Comparison of ENCODE assay signal across 10 mouse cellular contexts in genomic region chrX:11797870-11798269, GRCm38 (mm10).
DNase-seq lines count a peak whose midpoint lies in the region; ATAC-seq and TF ChIP-seq lines count a peak whose summit lies in the region.
"Had no signal": no experiment of that assay in that cellular context is flagged by ENCODE, and none has a peak within 500 bp of the region (broad histone marks: within the 10 kb centered on the region; RNA-seq: fewer than 3 reads in every experiment).

No protein-coding gene starts in this region.

- DNase-seq in gastrocnemius, postnatal 10 days: peak; percentile 14
- DNase-seq in gastrocnemius, postnatal 4 days (ENCODE audit: low spot score in 2 of 2): no peak
- DNase-seq in cerebellum, postnatal 25 days: peak; percentile 32 to 34
- peak; percentile 4 to 26 for DNase-seq in left cerebral cortex, postnatal 25 days (ENCODE audit: low spot score in 2 of 2)
- DNase-seq in thymus, adult 2 months: no peak
- DNase-seq in ovary, postnatal 14 days (ENCODE audit: low spot score): no peak

- H3K27me3 ChIP-seq in heart, embryonic 16.5 days (ENCODE audit: control insufficient read depth, insufficient read depth, low read length): peaks cover 7% of the 10 kb centered on the region; the same call in 1 of the 2 replicates
- peaks cover 41% of the 10 kb centered on the region for H3K27me3 ChIP-seq in neural tube, embryonic 13.5 days
- no peaks in the 10 kb centered on the region for H3K27me3 ChIP-seq in thymus, adult 2 months (ENCODE audit: control insufficient read depth, insufficient read depth, low read length)
- H3K27me3 ChIP-seq: CH12.LX had no signal

- H3K4me1 ChIP-seq in heart, embryonic 16.5 days (ENCODE audit: control insufficient read depth, insufficient read depth, low read length): peaks cover 10% of the 10 kb centered on the region; the same call in 1 of the 2 replicates
- peaks cover 30% of the 10 kb centered on the region; the same call in 1 of the 2 replicates for H3K4me1 ChIP-seq in neural tube, embryonic 13.5 days (replicated peaks)
- peaks cover 9% of the 10 kb centered on the region for H3K4me1 ChIP-seq in thymus, adult 2 months (replicated peaks; ENCODE audit: control insufficient read depth, insufficient read depth, low read length)

- H3K4me3 ChIP-seq in heart, embryonic 16.5 days (ENCODE audit: low read length): no peak overlapping the region
- H3K4me3 ChIP-seq in neural tube, embryonic 13.5 days: no peak overlapping the region
- H3K4me3 ChIP-seq in thymus, adult 2 months (ENCODE audit: control insufficient read depth, insufficient read depth, low read length): no peak overlapping the region
- H3K4me3 ChIP-seq: myocyte had no signal

- peak; percentile 28 for ATAC-seq in heart, embryonic 16.5 days (replicated peaks; ENCODE audit: extremely low read depth, insufficient read depth, low FRiP score)
- ATAC-seq in neural tube, embryonic 13.5 days (ENCODE audit: low read depth): peak; percentile 70

- TF ChIP-seq POLR2A in thymus, adult 2 months (IDR thresholded peaks at IDR 0.05; ENCODE audit: control insufficient read depth, extremely low read depth, insufficient read depth, low read length, poor library complexity): no peak

- H3K4me2 ChIP-seq in heart, embryonic 16.5 days (ENCODE audit: low read depth, low read length): 0 out of 2 replicates have a peak overlapping the region, but pooled peaks have one; percentile 9
- 0 out of 2 replicates have a peak overlapping the region, but pooled peaks have one; percentile 14 for H3K4me2 ChIP-seq in neural tube, embryonic 13.5 days

- H3K27ac ChIP-seq in heart, embryonic 16.5 days (ENCODE audit: low read length): no peak overlapping the region; the same call in 1 of the 2 replicates
- peak overlapping the region; percentile 61; the same call in 1 of the 2 replicates for H3K27ac ChIP-seq in neural tube, embryonic 13.5 days (replicated peaks)
- H3K27ac ChIP-seq in thymus, adult 2 months (ENCODE audit: control insufficient read depth, insufficient read depth, low read length): no peak overlapping the region

- no peak for TF ChIP-seq CTCF in thymus, adult 2 months (IDR thresholded peaks at IDR 0.05; ENCODE audit: borderline replicate concordance, control insufficient read depth, extremely low read depth, insufficient read depth, low read length, poor library complexity)

- H3K36me3 ChIP-seq in heart, embryonic 16.5 days (ENCODE audit: control insufficient read depth, insufficient read depth): no peaks in the 10 kb centered on the region
- H3K36me3 ChIP-seq in neural tube, embryonic 13.5 days: no peaks in the 10 kb centered on the region
- H3K36me3 ChIP-seq in thymus, adult 2 months (ENCODE audit: control insufficient read depth, insufficient read depth, low read length): no peaks in the 10 kb centered on the region

- intact Hi-C loops in left cerebral cortex, postnatal 25 days (cut with DNase I): no loop called here

- no peaks in the 10 kb centered on the region for H3K9me3 ChIP-seq in heart, embryonic 16.5 days (replicated peaks; ENCODE audit: control insufficient read depth, low read length)
- H3K9me3 ChIP-seq in neural tube, embryonic 13.5 days: no peaks in the 10 kb centered on the region

- no peak overlapping the region; the same call in 1 of the 2 replicates for H3K9ac ChIP-seq in heart, embryonic 16.5 days (ENCODE audit: low read length)
- H3K9ac ChIP-seq in neural tube, embryonic 13.5 days: no peak overlapping the region

- WGBS in heart, embryonic 16.5 days: 21% methylated on average over 11 of the region's 11 CpGs
- WGBS in neural tube, embryonic 13.5 days: 18% methylated on average over 10 of the region's 11 CpGs
- WGBS in thymus, adult 2 months: 92% methylated on average over 11 of the region's 11 CpGs

Comparison
In these comparisons a context has a peak if more than half of its experiments do, and no peak if none do; other contexts are left out.
1. DNase-seq: peak in gastrocnemius, postnatal 10 days (single experiment), cerebellum, postnatal 25 days (2 of 2) and left cerebral cortex, postnatal 25 days (2 of 2); none in gastrocnemius, postnatal 4 days (0 of 2), thymus, adult 2 months (single experiment) and ovary, postnatal 14 days (single experiment).